ENCODE assay signal across 21 mouse cellular contexts in genomic region chr7:122414608-122415007, GRCm38 (mm10).
A peak's percentile ranks its signal among the peaks of the same experiment; 100 is the strongest.
DNase-seq lines count a peak whose midpoint lies in the region; TF ChIP-seq lines count a peak whose summit lies in the region.
"Had no signal": no experiment of that assay in that cellular context is flagged by ENCODE, and none has a peak within 500 bp of the region (broad histone marks: within the 10 kb centered on the region; RNA-seq: fewer than 3 reads in every experiment).

No protein-coding gene starts in this region.

- TF ChIP-seq POLR2A in cerebellum, adult 2 months (IDR thresholded peaks at IDR 0.05; ENCODE audit: borderline replicate concordance, insufficient read depth, low read length) = no peak
- TF ChIP-seq POLR2A in thymus, adult 2 months (IDR thresholded peaks at IDR 0.05; ENCODE audit: control insufficient read depth, extremely low read depth, insufficient read depth, low read length, poor library complexity) = no peak

- H3K4me1 ChIP-seq in cerebellum, adult 2 months (ENCODE audit: control insufficient read depth, insufficient read depth, low read length) = peaks cover 47% of the 10 kb centered on the region
- H3K4me1 ChIP-seq in thymus, adult 2 months (replicated peaks; ENCODE audit: control insufficient read depth, insufficient read depth, low read length) = peaks cover 35% of the 10 kb centered on the region
- H3K4me1 ChIP-seq: embryonic facial prominence, embryonic 10.5 days; embryonic facial prominence, embryonic 13.5 days had no signal

- WGBS in cerebellum, adult 2 months = 23% methylated on average over 6 of the region's 6 CpGs
- WGBS in thymus, adult 2 months = 90% methylated on average over 6 of the region's 6 CpGs

- peak; percentile 47 for DNase-seq in cerebellum, adult 2 months
- DNase-seq in cerebellum, adult 11 months = no peak
- DNase-seq in layer of hippocampus, adult 2 months (ENCODE audit: low spot score in 2 of 2) = no peak
- DNase-seq in layer of hippocampus, adult 18-20 months (ENCODE audit: low spot score in 2 of 2) = no peak
- no peak for DNase-seq in thymus, adult 2 months
- DNase-seq in thymus, postnatal 4 days = no peak
- no peak for DNase-seq in testis, postnatal 10 days (ENCODE audit: low spot score)
- DNase-seq: adrenal gland, adult 8-10 months; adrenal gland, postnatal 25 days; cerebellum, adult 11-12 months; cerebellum, adult 9-10 months; embryo, embryonic 11 days; forebrain, postnatal 0 days; gastrocnemius, adult 2 months; gastrocnemius, postnatal 14 days; heart, adult 11 months had no signal

- no peak for TF ChIP-seq CTCF in cerebellum, adult 2 months (IDR thresholded peaks at IDR 0.05; ENCODE audit: borderline replicate concordance, insufficient read depth, low read depth, low read length)
- no peak for TF ChIP-seq CTCF in layer of hippocampus, adult 2 months (conservative IDR thresholded peaks at IDR 0.05)
- no peak for TF ChIP-seq CTCF in thymus, adult 2 months (IDR thresholded peaks at IDR 0.05; ENCODE audit: borderline replicate concordance, control insufficient read depth, extremely low read depth, insufficient read depth, low read length, poor library complexity)

- no peak overlapping the region for H3K27ac ChIP-seq in cerebellum, adult 2 months (ENCODE audit: insufficient read depth, low read length)
- peak overlapping the region; percentile 36 for H3K27ac ChIP-seq in layer of hippocampus, adult 2 months
- H3K27ac ChIP-seq in thymus, adult 2 months (ENCODE audit: control insufficient read depth, insufficient read depth, low read length) = peak overlapping the region; percentile 71
- H3K27ac ChIP-seq: embryonic facial prominence, embryonic 10.5 days; embryonic facial prominence, embryonic 13.5 days; gastrocnemius, adult 2 months; hindbrain, embryonic 12.5 days; hindbrain, embryonic 15.5 days had no signal

- no peak overlapping the region for H3K4me3 ChIP-seq in cerebellum, adult 2 months (replicated peaks; ENCODE audit: insufficient read depth, low read depth, low read length)
- no peak overlapping the region for H3K4me3 ChIP-seq in layer of hippocampus, adult 2 months
- no peak overlapping the region for H3K4me3 ChIP-seq in thymus, adult 2 months (ENCODE audit: control insufficient read depth, insufficient read depth, low read length)
- H3K4me3 ChIP-seq: embryonic facial prominence, embryonic 10.5 days; embryonic facial prominence, embryonic 13.5 days; erythroblast, embryonic 14.5 days; gastrocnemius, adult 2 months; hindbrain, embryonic 12.5 days; hindbrain, embryonic 15.5 days had no signal

- no peaks in the 10 kb centered on the region for H3K27me3 ChIP-seq in cerebellum, adult 2 months (ENCODE audit: control insufficient read depth, insufficient read depth, low read length)
- H3K27me3 ChIP-seq in thymus, adult 2 months (ENCODE audit: control insufficient read depth, insufficient read depth, low read length) = no peaks in the 10 kb centered on the region
- H3K27me3 ChIP-seq: embryonic facial prominence, embryonic 13.5 days; hindbrain, embryonic 12.5 days; hindbrain, embryonic 15.5 days had no signal

- no peaks in the 10 kb centered on the region for H3K36me3 ChIP-seq in thymus, adult 2 months (ENCODE audit: control insufficient read depth, insufficient read depth, low read length)
- H3K36me3 ChIP-seq: embryonic facial prominence, embryonic 10.5 days; embryonic facial prominence, embryonic 13.5 days; hindbrain, embryonic 12.5 days; hindbrain, embryonic 15.5 days had no signal

Comparison
In these comparisons a context has a peak if more than half of its experiments do, and no peak if none do; other contexts are left out.
1. DNase-seq: peak in cerebellum, adult 2 months (2 of 2); none in cerebellum, adult 11 months (single experiment), layer of hippocampus, adult 2 months (0 of 2), layer of hippocampus, adult 18-20 months (0 of 2), thymus, adult 2 months (single experiment), thymus, postnatal 4 days (single experiment) and testis, postnatal 10 days (single experiment).